Mouse (Mus musculus) thymus, postnatal 4 days (tissue): ENCODE results near the gene Prpf18.
A peak's percentile ranks its signal among the peaks of the same experiment; 100 is the strongest.
"Not testable (repeated sequence)": the region's sequence is repeated elsewhere in the genome, so short reads cannot be mapped to it uniquely, and the experiment has no call there.

Experiments used
- DNase-seq: peaks from one replicate; pipeline ENCODE4 v3.0.0; 2021

Gene Prpf18

DNA sequence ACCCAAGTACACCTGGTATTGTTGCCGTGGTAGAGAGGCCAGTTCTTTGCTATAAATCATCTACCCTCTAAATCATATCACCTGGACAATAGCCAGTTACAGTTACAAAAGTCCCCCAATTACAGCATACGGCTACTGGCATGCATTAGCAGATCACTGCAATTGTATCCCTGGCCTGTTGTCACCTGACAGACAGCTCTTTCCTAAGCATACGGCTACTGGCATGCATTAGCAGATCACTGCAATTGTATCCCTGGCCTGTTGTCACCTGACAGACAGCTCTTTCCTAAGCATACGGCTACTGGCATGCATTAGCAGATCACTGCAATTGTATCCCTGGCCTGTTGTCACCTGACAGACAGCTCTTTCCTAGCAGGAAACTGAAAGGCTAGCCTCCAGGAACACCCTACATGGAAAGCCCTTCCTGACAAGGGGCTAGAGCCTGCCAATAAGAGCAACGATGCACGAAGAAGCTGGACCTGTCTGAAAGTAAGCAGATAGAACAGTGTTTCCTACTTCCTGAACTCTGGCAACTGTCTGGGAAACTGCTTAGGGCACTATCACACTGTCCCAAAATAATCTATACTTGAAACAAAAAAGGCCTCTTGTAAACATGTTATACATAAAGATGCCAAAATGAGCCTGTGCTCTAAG, 37.5 kb downstream of the Prpf18 start:
- DNase-seq = not testable (repeated sequence)

DNA sequence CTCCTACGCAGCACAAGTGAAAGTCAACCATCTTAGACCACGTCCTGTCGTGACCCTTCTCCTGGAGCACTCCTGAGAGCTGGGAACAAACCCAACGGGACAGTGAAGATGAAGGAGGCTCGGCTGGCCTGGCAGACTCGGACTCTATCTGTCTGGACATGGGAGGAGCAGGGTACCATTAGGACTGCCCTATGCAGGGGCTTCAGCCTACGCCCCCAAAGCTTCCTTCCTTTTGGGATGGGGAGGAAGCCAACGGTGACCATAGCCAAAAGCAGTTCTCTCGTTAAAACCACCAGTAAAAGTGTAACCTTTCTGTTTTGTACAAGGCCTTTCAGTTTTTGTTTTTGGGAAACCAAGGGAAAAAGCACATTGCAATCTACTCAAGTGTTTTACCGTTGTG, 40.2 kb downstream of the Prpf18 start:
- DNase-seq = no peak

DNA sequence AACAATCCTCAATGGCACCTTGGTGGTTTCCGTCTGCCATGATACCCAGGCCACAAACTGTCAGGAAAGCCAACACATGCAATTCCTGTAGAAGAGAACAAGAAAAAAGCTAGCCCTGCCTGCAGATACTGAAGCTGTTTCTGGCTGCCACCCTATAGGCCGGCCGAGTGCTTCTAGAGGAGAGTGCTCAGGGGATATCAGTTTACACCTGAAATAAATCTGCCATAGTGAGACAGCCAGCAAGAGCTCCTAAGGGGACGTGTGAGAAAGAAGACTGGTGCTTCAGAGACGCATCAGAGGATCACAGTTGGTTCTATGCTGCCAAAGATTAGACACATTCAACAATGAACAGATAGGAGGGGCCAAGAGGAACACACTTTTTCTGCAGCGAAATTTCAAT, 40.6 kb downstream of the Prpf18 start:
- DNase-seq = no peak

- DNase-seq = no peak
Measured at GRCm38 (mm10) chr2:4609433-4609832, 42.5 kb downstream of the Prpf18 start.

GRCm38 (mm10) chr2:4608253-4608652, 43.7 kb downstream of the Prpf18 start:
- DNase-seq = no peak

DNA sequence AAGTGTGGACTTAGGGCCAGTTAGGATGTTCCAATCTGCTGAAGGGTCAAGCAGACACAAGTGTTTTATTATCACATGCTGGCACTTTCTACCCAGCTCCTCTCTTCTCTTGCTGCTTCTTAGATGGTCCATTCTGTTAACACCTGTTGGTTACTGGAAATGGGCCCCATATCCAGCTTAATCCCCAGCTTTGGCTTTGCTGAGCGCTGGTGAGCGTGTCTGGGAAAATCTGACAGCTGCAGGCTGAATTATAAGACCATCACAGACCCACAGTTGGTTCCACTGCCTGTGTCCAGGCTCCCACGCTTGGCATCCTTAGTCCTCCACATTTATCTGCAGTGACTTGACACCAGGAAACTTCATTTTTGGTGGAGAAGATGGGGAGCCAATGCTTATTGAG, 45.4 kb downstream of the Prpf18 start:
- DNase-seq = no peak

GRCm38 (mm10) chr2:4603361-4603945, 48.5 kb downstream of the Prpf18 start:
- DNase-seq = no peak

GRCm38 (mm10) chr2:4601034-4601890, 50.7 kb downstream of the Prpf18 start:
- DNase-seq = peak; percentile 68

DNA sequence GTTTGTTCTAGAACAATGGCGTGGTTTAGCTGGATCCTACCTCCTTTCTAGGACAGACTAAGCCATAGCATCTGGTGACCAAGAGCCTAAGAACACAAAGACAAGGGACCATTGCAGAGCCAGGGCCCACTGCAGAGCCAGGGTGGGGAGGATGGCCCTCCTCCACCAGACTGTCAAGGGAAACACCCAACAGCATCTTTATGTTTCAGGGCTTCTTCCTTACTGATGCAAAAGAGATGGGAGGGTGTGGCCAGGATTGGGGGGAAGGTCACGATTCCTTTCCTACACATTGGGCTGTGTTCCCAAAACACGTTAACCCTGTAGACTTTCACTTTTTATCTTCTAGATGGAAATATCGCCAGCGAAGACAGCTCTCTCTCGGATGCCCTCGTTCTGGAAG, 54.9 kb downstream of the Prpf18 start:
- DNase-seq = no peak

GRCm38 (mm10) chr2:4593878-4594387, 58.0 kb downstream of the Prpf18 start:
- no peak for DNase-seq

- peak; percentile 63 for DNase-seq
Measured at GRCm38 (mm10) chr2:4593433-4593832, 58.5 kb downstream of the Prpf18 start.

DNA sequence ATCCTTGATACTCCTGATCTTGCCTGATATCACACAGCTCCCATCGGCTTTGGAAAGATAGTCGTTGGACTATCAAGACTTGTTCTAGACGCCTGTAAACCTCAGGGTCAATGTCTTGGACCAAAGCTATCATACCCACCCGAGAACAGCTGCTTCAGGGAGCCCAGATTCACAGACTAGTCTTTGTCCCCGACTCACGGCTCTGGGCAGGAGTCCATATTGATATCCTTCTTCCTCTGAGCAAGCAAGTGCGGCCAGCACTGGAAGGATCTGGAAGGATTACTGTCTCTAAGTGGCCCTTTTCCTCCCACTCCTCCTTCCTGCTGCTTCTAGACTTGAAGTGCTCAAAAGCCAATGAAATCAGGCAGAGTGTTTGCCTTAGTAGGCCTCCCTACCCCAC, 59.2 kb downstream of the Prpf18 start:
- DNase-seq = no peak

DNA sequence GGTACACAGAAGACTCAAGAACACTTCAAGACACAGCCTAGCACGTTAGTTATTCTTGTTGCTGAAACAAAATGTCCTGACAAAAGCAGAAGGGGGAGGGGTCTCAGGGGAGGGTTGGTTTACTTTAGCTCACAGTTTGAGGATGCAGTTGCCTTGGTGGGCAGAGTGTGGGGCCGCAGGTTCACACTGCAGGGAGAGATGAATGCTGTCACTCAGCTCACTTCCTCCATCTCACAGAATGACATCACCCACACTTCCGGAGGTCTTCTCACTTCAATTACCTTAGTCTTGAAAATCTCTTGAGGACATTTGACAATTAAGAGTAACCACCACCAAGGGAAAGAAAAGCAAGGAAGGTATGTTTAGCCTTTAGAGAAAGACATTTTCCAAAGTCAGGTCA, 60.3 kb downstream of the Prpf18 start:
- no peak for DNase-seq

DNA sequence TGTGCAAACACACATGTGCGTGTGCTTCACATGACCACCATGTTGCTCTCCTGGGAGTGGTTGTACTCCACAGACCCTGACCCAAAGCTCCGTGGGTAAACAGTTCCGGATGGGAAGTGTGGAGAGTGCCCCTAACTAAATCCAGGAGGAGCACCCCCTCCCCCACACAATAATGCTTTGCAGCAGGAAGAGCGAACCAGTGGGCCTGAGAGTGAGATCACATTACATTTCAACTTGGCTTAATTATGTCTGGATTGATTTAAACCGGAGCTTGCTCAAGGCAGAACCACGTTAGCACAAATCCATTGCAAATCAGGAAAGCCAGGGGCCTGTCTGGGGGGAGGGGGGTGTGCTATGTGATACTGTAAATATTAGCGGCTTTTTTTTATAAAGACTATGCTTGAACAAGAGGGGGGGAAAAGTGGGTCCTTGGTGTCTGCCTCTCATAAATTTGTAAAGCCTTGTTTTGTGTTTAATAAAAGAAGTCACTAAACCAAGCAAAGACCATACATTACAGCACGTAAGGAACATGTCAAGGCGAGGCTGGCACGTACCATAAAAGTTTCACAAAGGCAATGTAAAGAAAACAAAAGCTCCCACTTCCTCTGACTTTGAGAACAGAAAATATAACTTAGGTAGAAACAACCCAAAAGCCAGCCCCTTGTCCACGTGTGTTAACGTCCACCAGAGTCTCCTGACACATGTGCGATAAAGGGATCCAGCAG, 64.1 kb downstream of the Prpf18 start:
- no peak for DNase-seq

- no peak for DNase-seq
Measured at GRCm38 (mm10) chr2:4586245-4586644, 65.7 kb downstream of the Prpf18 start.

DNA sequence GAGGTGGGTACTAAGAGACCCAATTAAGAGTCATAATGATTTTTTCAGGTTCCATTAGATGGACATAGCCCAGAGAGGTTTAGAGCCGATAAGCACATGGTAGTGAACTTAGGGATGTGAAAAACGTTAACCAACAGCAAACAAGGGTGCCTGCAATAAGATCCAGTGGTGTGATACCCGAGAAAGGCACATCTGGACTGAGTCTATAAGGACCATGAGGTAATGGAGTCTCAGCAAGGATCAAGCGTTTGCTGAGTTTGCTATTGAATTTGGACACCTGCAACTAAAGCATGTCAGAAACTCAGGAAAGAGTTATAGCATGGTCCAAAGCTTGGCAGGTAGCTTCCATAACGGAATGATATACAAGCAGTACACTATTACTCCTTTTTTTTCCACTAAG, 67.7 kb downstream of the Prpf18 start:
- no peak for DNase-seq

DNA sequence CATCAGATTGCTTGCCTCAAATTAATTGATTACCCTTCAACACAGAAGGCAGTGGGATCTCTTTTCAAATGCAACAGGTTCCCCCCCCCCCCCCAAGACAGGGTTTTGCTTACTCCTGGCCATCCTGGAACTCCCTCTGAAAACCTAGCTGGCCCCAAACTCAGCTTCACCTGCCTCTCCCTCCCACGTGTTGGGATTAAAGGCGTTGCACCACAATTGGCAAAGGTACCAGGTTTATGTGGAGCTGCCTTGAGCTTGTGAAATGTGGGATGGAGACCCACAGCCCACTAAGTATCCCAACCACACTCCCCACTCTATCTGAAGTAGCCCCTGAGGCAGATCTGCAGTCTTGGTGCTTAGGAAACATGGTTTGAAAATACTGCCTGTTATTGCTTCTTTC, 69.0 kb downstream of the Prpf18 start:
- DNase-seq = no peak

GRCm38 (mm10) chr2:4580666-4581065, 71.2 kb downstream of the Prpf18 start:
- no peak for DNase-seq

DNA sequence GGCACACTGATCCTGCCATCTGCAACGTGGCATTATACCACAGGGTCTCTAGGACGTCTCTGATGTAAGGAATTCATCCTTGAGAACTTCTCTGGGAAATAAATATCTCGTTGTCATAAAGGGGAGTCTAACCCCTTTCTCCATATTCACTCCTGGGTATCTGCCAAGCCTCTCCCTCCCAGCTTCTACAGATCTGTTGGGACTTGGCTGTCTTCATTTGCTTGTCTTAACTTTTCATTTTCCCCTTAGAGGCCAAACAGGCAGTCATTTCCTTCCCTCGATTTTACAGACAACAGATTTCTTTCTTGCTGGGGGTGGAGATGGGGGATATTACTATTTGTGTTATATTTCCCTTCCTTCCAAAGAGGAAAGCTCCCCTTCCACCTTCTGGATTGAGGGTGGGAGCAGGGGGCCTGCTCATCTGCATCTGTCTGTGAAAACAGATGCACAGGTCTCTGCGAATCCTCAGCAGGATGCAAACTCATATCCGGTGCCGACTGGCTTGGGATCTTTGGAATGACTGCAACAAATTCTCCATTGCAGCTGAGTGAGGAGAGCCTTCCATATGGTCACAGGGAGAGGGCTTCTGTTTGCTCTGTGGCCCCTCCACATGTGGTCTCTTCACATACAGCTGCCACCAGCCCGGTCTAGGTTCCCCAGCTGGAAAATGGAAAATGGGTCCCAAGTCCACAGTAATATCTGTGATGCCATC, 72.4 kb downstream of the Prpf18 start:
- no peak for DNase-seq

DNA sequence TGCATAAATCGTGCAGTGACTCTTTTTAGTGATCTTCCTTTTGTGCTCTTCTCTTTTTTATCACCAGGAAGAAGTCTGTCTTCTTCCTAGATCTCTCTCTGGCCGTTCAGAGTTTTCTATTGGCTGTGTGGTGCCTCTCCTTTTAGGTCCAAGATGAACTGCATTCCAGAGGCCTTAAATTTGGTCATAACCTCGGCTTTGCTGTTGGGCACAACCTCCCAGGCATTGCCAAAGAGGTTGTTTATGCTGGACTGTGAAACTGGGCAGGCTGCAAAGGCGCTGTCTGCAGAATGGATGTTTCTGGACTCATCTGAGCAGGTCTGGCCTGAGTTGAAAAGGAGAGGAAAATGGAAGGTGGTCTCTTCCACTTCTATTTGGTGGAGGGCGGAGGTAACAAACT, 73.6 kb downstream of the Prpf18 start:
- DNase-seq = no peak

GRCm38 (mm10) chr2:4575975-4576374, 75.9 kb downstream of the Prpf18 start:
- no peak for DNase-seq

DNA sequence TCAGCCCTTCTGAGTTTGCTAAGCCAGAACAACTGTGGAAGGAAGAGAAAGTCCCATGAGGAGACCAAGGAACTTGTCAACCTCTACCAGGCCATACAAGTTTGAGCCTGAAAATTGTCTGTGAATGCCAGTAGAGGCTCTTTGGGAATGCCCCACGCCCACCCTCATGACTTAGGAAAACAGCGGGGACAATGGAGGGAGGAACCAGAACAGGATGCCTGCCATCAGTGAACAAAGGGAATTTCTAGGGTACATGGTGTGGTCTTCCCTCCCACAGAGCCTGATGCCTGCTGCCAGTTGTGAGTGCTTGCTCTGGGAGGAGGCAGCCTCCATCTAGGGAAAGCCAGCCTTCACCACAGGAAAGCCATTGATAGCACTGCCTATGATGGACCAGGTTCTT, 76.8 kb downstream of the Prpf18 start:
- DNase-seq = no peak

DNA sequence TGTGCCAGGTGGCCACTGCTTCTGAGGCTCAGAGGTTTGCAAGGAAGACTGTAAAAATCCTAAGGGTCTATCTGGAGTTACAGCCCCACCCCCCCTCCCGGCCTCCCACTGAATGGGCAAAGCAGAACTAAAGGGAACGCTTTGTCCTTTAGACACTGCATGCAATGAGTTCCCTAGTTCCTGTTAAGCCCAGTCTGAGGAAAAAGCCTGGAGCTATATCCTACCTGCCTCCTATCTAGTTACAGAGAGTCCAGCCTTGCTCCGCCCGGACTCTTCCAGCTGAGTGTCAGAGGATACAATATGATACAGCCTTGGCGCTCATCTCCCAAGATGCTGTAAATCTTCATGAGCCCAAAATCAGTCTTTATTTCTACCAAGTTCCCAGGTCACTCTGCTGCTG, 77.7 kb downstream of the Prpf18 start:
- no peak for DNase-seq
